Mouse (Mus musculus): Measurements from ENCODE around the gene Sbds. TPM values are rescaled to one million over a fixed set of nuclear protein-coding genes. Genes with fewer than 3 reads are reported as not detected.
"Not testable (repeated sequence)": the region's sequence is repeated elsewhere in the genome, so short reads cannot be mapped to it uniquely, and the experiment has no call there.

Sbds gene
- polyA plus RNA-seq, 1 experiment from 2014 or later: 83.6 TPM

DNA sequence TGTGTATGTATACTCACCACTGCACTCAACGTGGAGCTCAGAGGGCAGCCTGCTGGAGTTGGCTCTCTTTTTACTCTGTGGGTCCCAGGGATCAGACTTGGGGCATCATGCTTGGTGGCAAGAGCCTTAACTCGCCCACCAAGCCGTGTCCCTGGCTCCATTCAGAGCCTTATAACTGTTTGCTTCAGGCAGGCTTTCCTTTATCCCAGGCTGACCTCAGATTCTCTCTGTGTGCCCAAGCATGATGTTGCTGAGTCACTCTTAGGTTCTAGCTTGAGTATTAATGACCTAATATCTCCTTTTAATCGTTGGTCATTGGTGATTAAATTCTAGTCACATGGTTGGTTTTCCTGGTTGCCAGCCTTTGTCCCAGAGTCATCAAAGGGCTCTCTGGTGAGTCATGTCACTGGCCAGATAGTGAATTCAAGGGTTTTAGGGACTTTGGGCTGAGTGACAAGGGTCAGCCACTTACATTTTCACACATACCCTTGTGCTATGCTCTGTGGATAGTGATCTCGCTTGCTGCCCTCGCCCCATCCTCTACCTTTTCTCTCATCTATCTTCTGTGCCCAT lies 9.2 kb upstream of the Sbds start:
- no peak overlapping the region for H3K27ac ChIP-seq (ENCODE audit: low read length)

DNA sequence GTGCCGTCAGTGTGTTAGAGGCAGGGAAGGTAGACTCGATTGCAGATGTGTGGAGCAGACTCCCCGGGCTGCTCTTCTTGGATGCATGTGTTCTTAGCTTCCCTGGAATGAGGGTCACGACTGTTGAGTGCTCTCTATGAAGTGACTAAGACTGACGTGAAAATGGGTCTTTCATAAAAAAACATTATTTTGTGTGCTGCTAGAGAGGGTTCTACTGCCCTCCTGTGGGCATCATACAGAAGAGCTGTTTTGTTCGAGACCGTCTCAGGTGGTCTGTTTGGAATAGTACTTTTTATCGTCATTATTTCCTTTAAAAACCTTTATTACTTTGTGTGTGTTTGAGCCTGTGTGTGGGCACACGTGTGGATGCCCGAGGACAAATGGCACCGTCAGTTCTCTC lies 8.1 kb upstream of the Sbds start:
- peaks cover 19% of the 10 kb centered on the region for H3K36me3 ChIP-seq (ENCODE audit: control insufficient read depth, insufficient read depth, low read length)
- no peak overlapping the region for H3K4me2 ChIP-seq (ENCODE audit: low read depth, low read length)
- H3K4me1 ChIP-seq (ENCODE audit: control insufficient read depth, insufficient read depth, low read length): no peaks in the 10 kb centered on the region
- 72% methylated on average over 11 of the region's 11 CpGs for WGBS
- no peak overlapping the region for H3K9ac ChIP-seq (ENCODE audit: low read depth, low read length)
- H3K4me3 ChIP-seq (ENCODE audit: low read length): no peak overlapping the region
- H3K27me3 ChIP-seq (replicated peaks; ENCODE audit: control insufficient read depth, insufficient read depth, low read length): no peaks in the 10 kb centered on the region
- no peaks in the 10 kb centered on the region for H3K9me3 ChIP-seq (ENCODE audit: control insufficient read depth, low read length)
- ATAC-seq: no peak
- H3K27ac ChIP-seq (ENCODE audit: low read length): no peak overlapping the region

More for the DNA sequence above, 9.2 kb upstream of the Sbds start:
- Histone ChIP-seq H3K9ac (ENCODE audit: low read depth, low read length) (no peak overlapping the region), H3K4me1 (ENCODE audit: control insufficient read depth, insufficient read depth, low read length) (no peaks in the 10 kb centered on the region), H3K4me2 (ENCODE audit: low read depth, low read length) (no peak overlapping the region), H3K27me3 (replicated peaks; ENCODE audit: control insufficient read depth, insufficient read depth, low read length) (no peaks in the 10 kb centered on the region), H3K36me3 (ENCODE audit: control insufficient read depth, insufficient read depth, low read length) (peaks cover 19% of the 10 kb centered on the region), H3K4me3 (ENCODE audit: low read length) (no peak overlapping the region), H3K9me3 (ENCODE audit: control insufficient read depth, low read length) (no peaks in the 10 kb centered on the region)
- peak; percentile 68 for ATAC-seq
- WGBS: 86% methylated on average over 6 of the region's 6 CpGs

DNA sequence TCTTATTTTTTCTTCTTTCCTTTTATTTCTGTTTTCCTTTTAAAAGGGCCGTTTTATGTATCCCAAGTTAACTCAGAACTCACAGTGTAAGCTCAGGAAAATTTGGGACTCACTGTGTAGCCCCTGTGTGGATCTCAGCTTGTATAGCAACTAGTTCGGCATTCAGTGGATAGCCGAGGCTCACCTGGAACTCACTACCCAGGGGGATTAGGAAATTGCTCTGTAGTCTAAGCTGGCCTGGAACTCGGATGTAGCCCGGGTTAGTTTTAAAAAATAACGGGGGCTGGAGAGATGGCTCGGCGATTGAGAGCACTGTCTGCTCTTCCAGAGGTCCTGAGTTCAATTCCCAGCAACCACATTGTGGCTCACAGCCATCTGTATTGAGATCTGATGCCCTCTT lies 2.0 kb upstream of the Sbds start:
- H3K9me3 ChIP-seq (ENCODE audit: control insufficient read depth, low read length): no peaks in the 10 kb centered on the region
- peak; percentile 12; the same call in 1 of the 2 replicates for ATAC-seq
- 0 out of 2 replicates have a peak overlapping the region, but pooled peaks have one; percentile 69 for H3K27ac ChIP-seq (ENCODE audit: low read length)
- H3K4me2 ChIP-seq (ENCODE audit: low read depth, low read length): peak overlapping the region; percentile 80
- 9% methylated on average over 8 of the region's 8 CpGs for WGBS
- H3K27me3 ChIP-seq (replicated peaks; ENCODE audit: control insufficient read depth, insufficient read depth, low read length): no peaks in the 10 kb centered on the region
- H3K36me3 ChIP-seq (ENCODE audit: control insufficient read depth, insufficient read depth, low read length): peaks cover 3% of the 10 kb centered on the region
- peak overlapping the region; percentile 82 for H3K4me3 ChIP-seq (ENCODE audit: low read length)
- peak overlapping the region; percentile 90 for H3K9ac ChIP-seq (ENCODE audit: low read depth, low read length)
- peaks cover 10% of the 10 kb centered on the region; the same call in 1 of the 2 replicates for H3K4me1 ChIP-seq (ENCODE audit: control insufficient read depth, insufficient read depth, low read length)

DNA sequence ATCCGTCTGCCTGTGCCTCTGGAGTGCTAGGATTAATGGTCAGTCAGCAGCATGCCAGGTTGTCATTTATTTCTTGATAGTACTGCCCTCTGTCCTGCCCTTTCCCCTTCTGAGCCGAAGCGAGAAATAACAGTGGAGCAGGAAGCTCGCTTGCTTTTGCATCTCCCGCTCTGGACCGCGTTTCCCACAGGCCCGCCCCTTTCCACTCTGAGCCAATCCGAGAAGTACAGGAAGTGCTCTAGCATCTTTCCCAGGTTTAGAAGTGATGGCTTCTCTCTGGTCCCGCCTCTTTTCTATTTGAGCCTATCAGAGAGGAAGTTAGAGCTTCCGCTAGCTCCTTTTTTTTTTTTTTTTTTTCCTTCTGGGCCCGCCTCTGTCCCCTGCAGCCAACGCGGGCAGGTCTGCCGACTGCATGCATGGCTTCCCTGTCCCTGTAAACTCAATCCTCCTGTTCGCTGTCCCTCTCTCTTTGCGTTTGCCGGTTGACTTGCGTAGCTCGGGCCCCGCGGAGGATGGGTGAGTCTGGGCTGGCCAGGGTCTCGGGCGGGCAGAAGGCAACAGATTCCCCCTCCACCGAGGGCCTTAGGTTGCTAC lies 1.4 kb upstream of the Sbds start:
- no peaks in the 10 kb centered on the region for H3K27me3 ChIP-seq (replicated peaks; ENCODE audit: control insufficient read depth, insufficient read depth, low read length)
- WGBS: under 1% methylated on average over 25 of the region's 25 CpGs
- peaks cover 5% of the 10 kb centered on the region for H3K36me3 ChIP-seq (ENCODE audit: control insufficient read depth, insufficient read depth, low read length)
- H3K27ac ChIP-seq (ENCODE audit: low read length): peak overlapping the region; percentile 80
- peak overlapping the region; percentile 85 for H3K4me2 ChIP-seq (ENCODE audit: low read depth, low read length)
- H3K4me3 ChIP-seq (ENCODE audit: low read length): peak overlapping the region; percentile 82
- peaks cover 10% of the 10 kb centered on the region; the same call in 1 of the 2 replicates for H3K4me1 ChIP-seq (ENCODE audit: control insufficient read depth, insufficient read depth, low read length)
- H3K9me3 ChIP-seq (ENCODE audit: control insufficient read depth, low read length): no peaks in the 10 kb centered on the region
- ATAC-seq: peak; percentile 94
- H3K9ac ChIP-seq (ENCODE audit: low read depth, low read length): peak overlapping the region; percentile 90

DNA sequence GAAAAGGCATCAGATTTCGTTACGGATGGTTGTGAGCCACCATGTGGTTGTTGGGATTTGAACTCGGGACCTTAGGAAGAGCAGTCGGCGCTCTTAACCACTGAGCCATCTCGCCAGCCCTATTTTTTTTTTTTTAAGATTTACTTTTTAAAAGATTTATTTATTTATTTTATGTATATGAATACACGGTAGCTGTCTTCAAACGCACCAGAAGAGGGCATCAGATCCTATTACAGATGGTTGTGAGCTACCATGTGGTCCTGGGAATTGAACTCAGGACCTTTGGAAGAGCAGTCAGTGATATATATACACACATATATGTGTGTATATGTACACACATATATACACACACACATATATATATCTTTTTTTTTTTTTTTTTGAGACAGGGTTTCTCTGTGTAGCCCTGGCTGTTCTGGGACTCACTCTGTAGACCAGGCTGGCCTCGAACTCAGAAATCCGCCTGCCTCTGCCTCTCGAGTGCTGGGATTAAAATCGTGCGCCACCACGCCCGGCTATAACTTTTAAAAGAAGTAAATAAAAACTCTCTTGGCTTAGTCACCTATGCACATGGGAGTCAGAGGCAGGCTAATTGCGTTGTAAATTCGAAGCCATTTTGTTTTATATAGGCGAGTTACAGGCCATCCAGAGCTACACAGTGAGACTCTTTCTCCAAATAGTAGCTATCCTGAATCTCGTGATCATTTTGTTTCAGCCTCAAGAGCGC lies 632 bp upstream of the Sbds start:
- WGBS: 25% methylated on average over 20 of the region's 20 CpGs
- not testable (repeated sequence) for H3K27me3 ChIP-seq (replicated peaks; ENCODE audit: control insufficient read depth, insufficient read depth, low read length); H3K9me3 ChIP-seq (ENCODE audit: control insufficient read depth, low read length); H3K36me3 ChIP-seq (ENCODE audit: control insufficient read depth, insufficient read depth, low read length); H3K4me1 ChIP-seq (ENCODE audit: control insufficient read depth, insufficient read depth, low read length)
- Histone ChIP-seq H3K4me3 (ENCODE audit: low read length) (peak overlapping the region; percentile 82), H3K9ac (ENCODE audit: low read depth, low read length) (peak overlapping the region; percentile 60; the same call in 1 of the 2 replicates), H3K27ac (ENCODE audit: low read length) (peak overlapping the region; percentile 80), H3K4me2 (ENCODE audit: low read depth, low read length) (peak overlapping the region; percentile 85)
- ATAC-seq: peak; percentile 9

DNA sequence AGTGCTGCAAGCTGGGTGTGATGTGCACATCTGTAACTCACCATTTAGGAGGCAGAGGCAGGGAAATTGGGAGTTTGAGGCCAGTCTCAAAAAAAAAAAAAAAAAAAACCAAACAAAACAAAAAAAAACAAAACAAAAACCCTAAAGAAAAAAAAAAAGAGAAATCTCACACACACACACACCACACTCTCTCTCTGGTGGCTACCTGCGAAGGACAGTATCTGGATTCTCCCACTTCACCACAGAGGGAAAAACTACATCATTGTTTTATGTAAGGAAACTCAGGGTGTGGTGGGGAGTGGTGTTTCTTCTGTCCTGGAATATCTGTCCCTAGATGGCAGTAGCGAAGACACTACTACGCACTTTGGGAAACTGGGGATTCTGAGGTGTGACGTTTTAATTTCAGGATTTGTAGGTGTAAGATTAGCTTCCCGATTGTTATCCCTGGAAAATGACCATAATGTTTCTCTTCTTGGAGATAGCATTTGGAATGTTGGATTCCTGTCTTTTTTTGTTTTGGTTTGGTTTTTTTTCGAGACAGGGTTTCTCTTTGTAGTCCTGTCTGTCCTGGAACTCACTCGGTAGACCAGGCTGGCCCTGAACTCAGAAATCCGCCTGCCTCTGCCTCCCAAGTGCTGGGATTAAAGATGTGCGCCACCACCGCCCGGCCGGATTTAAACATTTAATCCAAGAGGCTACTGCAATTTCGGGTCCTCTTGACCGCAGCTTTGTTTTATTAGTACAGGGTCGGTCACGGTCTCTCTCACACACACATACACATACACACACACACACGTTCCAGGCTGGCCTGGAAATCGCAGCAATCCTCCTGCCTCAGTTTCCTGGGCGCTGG lies 940 bp downstream of the Sbds start:
- peak overlapping the region; percentile 84 for H3K27ac ChIP-seq (ENCODE audit: low read length)
- peak overlapping the region; percentile 72 for H3K4me3 ChIP-seq (ENCODE audit: low read length)
- H3K4me2 ChIP-seq (ENCODE audit: low read depth, low read length): peak overlapping the region; percentile 73
- no peaks in the 10 kb centered on the region for H3K27me3 ChIP-seq (replicated peaks; ENCODE audit: control insufficient read depth, insufficient read depth, low read length)
- H3K36me3 ChIP-seq (ENCODE audit: control insufficient read depth, insufficient read depth, low read length): peaks cover 15% of the 10 kb centered on the region
- 12% methylated on average over 19 of the region's 19 CpGs for WGBS
- ATAC-seq: no peak
- peaks cover 10% of the 10 kb centered on the region; the same call in 1 of the 2 replicates for H3K4me1 ChIP-seq (ENCODE audit: control insufficient read depth, insufficient read depth, low read length)
- H3K9ac ChIP-seq (ENCODE audit: low read depth, low read length): peak overlapping the region; percentile 86
- no peaks in the 10 kb centered on the region for H3K9me3 ChIP-seq (ENCODE audit: control insufficient read depth, low read length)

DNA sequence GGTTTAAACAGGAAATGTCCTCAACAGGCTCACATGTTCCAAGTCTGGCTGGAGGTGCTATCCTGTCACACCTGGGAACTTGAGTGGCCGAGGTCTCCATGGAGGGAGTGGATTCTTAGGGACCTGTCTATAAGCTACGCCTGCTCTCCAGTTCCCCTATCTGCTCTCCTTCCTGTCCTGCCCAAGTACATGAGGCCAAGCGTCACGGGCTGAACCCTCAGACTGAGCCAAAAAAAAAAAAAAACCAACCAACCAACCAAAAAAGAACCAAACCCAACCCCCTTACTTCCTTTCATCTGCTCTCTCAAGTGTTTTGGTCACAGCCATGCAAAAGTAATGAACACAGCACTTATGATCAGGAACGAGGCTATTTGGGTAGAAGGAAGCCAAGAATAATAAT lies 7.5 kb downstream of the Sbds start:
- no peak overlapping the region for H3K9ac ChIP-seq (ENCODE audit: low read depth, low read length)
- no peak for ATAC-seq
- H3K27ac ChIP-seq (ENCODE audit: low read length): no peak overlapping the region
- H3K4me1 ChIP-seq (ENCODE audit: control insufficient read depth, insufficient read depth, low read length): no peaks in the 10 kb centered on the region
- WGBS: 79% methylated on average over 5 of the region's 5 CpGs
- H3K9me3 ChIP-seq (ENCODE audit: control insufficient read depth, low read length): no peaks in the 10 kb centered on the region
- H3K27me3 ChIP-seq (replicated peaks; ENCODE audit: control insufficient read depth, insufficient read depth, low read length): no peaks in the 10 kb centered on the region
- H3K36me3 ChIP-seq (ENCODE audit: control insufficient read depth, insufficient read depth, low read length): peaks cover 35% of the 10 kb centered on the region
- no peak overlapping the region for H3K4me3 ChIP-seq (ENCODE audit: low read length)
- H3K4me2 ChIP-seq (ENCODE audit: low read depth, low read length): no peak overlapping the region

DNA sequence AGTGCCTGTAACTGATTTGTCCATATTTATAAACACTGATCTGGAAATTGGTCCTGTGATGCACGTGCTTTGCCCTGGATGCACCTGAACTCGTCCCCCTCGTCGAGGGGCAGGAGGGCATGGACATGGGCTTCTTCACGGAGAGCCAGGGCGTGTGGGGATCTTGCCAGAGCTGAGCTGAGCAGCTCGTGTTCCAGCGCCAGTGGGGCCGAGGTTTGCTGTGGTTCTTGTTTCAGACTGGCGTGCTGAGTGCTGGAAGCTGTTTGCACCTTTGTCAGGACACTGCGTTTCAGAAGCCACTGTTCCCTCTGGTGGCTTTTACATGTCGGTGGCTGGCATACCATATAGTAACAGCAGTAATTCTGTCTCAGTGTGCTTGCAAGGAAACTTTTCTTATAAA lies 13.9 kb downstream of the Sbds start:
- H3K4me1 ChIP-seq (ENCODE audit: control insufficient read depth, insufficient read depth, low read length): no peaks in the 10 kb centered on the region
- no peaks in the 10 kb centered on the region for H3K9me3 ChIP-seq (ENCODE audit: control insufficient read depth, low read length)
- H3K36me3 ChIP-seq (ENCODE audit: control insufficient read depth, insufficient read depth, low read length): peaks cover 37% of the 10 kb centered on the region
- H3K4me2 ChIP-seq (ENCODE audit: low read depth, low read length): no peak overlapping the region
- no peak overlapping the region for H3K9ac ChIP-seq (ENCODE audit: low read depth, low read length)
- H3K4me3 ChIP-seq (ENCODE audit: low read length): no peak overlapping the region
- 93% methylated on average over 12 of the region's 12 CpGs for WGBS
- ATAC-seq: no peak
- no peak overlapping the region for H3K27ac ChIP-seq (ENCODE audit: low read length)
- H3K27me3 ChIP-seq (replicated peaks; ENCODE audit: control insufficient read depth, insufficient read depth, low read length): no peaks in the 10 kb centered on the region

DNA sequence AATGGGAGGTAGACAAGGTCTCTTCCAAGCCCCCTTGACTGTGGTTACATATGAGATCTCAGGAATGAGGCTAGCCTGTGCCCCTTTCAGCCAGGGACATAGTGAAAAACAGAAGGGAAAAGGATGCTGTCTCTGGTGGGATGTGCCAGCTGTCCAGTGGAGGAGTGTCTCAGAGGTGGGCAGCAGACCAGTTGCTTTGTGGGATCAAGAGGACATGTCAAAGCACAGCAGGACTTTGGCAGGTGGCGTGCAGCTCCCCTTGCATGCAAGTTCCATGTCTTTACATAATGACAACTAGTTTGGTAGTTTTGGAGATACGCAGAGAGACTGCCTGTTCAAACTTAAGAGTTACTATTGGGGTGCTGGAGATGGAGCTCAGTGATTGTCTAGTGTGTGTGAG lies 15.5 kb downstream of the Sbds start:
- no peak for ATAC-seq
- no peak overlapping the region for H3K9ac ChIP-seq (ENCODE audit: low read depth, low read length)
- WGBS: 98% methylated on average over 2 of the region's 2 CpGs
- H3K4me1 ChIP-seq (ENCODE audit: control insufficient read depth, insufficient read depth, low read length): no peaks in the 10 kb centered on the region
- no peak overlapping the region for H3K27ac ChIP-seq (ENCODE audit: low read length)
- H3K4me2 ChIP-seq (ENCODE audit: low read depth, low read length): no peak overlapping the region
- H3K27me3 ChIP-seq (replicated peaks; ENCODE audit: control insufficient read depth, insufficient read depth, low read length): no peaks in the 10 kb centered on the region
- no peak overlapping the region for H3K4me3 ChIP-seq (ENCODE audit: low read length)
- H3K9me3 ChIP-seq (ENCODE audit: control insufficient read depth, low read length): no peaks in the 10 kb centered on the region
- peaks cover 42% of the 10 kb centered on the region for H3K36me3 ChIP-seq (ENCODE audit: control insufficient read depth, insufficient read depth, low read length)

Data from intestine, embryonic 16.5 days (tissue).